Mouse (Mus musculus) induced T-regulatory cell, adult 2 months (primary cell): ENCODE data around the gene Naa25.

Source experiments
- DNase-seq: peaks from one replicate; pipeline ENCODE4 v3.0.0-alpha.2; 2012; ENCODE audit warnings: low read depth

Gene Naa25

DNA sequence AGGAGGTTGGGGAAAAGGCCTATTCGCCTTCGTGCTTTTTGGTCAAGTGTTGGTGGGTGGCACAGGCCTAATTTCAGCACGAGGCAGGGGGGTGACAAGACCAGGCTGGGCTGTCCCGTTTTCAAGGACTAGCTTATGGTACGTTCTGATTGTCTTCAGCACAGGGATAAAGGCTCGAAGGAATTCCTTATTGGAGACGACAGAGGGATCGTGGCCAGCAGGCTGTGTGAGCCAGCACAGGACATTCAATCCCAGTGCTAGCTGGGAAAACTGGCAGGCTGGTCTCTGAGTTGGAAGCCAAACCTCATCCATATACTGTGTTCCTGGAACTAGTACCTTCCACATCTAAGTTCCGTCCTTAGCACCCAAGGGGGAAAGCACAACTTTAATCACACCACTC lies 55.2 kb downstream of the Naa25 start:
- no peak for DNase-seq

DNA sequence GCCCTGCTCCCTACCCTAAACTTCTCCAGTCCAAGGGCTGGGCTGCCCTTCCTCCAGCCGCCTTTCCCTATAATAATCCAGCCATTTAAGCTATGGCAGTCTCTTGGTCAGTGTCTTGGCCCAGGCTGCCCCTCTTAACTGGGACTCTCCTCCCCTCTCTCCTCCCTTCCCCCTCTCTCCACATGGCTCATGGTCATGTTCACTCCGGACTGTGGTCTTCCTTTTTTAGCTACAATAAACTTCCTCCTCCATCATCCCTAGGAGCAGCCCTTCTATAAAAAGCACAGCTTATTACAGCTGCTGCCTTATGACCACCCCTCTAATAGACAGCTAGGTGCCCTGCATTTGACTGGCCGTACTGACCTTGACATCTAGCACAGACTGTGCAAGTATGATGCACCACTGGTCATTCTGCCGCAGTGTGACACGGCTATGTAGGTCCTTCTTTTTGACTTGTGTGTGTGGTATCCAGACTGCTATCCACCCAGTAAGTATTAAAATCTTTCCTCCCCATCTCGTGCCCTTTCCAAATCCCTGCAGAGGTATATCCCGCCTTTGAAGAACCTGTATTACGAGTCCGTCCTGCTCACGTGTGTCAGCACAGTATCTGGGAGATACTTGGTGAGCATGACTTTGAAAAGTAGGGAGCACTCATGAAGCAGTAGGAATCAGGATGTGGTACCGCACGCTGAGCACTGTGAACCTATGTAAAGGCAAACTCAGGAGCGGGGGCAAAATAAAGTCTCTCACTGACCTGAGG lies 56.2 kb downstream of the Naa25 start:
- DNase-seq: no peak

DNA sequence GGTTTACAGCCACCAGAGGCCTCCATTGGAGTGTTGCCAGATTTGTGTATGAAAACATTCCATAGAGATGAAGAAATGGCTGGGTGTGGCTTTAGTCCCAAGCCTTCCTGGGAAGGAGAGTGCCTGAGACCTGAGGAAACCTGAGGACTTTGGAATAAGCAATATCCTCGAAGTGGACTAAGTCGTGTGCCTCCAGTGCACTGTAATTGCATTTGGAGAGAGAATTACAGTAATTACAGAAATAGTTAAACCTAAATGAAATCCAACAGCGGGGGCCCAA lies 56.7 kb downstream of the Naa25 start:
- no peak for DNase-seq

DNA sequence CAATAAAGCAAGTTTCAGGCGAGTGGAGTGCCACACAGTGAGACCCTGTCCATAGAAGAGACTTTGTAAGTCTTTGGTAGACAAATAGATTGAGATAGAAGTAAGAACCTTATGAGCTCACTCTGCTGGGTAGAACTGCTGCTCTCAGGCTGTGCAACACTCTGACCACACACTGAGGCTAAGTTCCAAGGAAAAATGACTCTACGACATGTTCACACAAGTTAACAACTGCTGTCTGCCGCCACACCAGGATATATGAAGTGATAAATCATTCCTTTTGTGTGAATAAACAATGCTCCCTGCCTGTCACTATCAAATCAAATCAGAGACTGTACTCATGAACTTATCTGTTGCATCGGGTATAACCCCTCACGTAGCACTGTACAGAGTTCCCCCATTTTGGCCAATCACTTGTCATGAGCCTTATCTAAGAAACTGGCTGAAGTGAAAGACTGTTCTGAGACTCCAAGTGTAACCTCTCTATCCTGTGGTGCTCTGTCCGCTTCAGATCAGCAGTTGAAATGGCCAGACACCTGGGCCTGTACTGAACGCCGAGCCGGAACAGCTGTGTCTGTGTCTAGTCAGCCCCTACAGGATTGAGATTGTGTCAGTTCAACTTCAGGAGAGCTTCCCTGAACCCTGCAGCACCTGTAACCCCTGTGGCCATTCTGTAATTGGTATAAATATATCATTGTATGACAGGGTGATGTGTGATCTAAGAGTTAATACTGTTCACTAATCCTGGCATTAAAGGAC lies 58.0 kb downstream of the Naa25 start:
- DNase-seq: no peak

DNA sequence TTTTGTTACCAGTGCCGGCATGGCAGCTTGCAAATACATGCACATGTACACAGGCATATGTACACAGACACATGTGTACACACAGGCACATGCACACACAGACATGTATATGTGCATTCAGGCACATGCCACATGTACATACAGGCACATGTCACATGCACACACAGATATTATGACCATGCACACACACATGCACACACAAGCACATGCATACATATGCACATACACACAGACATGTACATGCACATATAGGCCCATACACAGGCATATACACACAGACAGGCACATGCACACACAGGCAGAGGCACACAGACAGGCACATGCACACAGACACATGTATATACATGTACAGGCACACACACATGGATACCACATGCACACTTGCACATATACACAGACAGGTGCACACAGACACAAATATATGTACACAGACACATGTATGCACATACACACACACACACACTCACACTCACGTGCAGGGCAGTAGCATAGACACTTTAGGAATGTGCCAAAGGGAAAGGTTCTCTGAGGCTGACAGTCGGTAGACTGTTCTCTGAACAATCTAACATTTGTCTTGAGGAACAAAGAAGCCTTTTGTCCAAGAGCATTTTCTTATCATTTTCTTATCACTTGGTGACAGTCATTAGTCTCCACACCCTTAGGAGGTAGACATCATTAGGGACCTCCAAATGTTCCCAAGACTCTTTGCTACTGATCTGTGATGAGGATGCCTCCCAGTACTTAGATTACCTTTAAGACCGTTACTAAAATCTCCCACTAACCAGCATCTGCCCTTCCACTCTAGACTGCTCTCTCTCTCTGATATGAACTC lies 63.8 kb downstream of the Naa25 start:
- no peak for DNase-seq

DNA sequence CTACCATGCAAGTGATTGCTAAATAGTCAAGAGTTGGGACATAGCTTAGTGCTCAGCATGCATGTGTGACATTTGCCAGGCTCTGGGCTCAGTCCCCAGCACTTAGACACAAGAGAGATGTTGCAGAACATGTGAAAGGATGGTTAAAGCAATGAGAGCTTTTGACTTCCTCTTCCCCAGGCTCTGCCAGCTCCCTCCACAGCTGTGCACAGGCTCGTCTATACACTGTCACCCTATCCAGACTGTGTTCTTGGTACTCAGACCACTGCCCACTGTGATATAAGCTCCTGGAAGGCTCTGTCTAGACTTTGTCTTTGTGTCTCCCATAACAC lies 64.4 kb downstream of the Naa25 start:
- no peak for DNase-seq

DNA sequence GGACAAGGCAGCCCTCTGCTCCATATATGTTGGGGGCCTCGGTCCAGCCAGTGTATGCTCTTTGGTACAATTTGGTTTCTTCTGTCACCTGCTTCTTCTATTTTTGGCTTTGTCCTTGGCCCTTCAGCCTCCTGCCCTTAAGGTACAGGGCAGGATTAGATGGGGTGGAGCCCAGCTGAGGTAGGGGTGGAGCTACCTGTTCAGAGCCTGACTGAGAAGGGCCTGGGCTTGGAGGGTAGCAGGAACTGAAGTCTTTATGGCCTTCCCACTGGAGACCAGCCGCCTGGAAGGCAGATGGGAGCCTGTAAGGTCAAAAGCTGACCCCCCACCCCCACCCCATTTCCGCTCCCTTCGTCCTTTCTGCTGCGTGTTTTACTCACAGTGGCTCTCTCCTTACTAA lies 65.2 kb downstream of the Naa25 start:
- no peak for DNase-seq

DNA sequence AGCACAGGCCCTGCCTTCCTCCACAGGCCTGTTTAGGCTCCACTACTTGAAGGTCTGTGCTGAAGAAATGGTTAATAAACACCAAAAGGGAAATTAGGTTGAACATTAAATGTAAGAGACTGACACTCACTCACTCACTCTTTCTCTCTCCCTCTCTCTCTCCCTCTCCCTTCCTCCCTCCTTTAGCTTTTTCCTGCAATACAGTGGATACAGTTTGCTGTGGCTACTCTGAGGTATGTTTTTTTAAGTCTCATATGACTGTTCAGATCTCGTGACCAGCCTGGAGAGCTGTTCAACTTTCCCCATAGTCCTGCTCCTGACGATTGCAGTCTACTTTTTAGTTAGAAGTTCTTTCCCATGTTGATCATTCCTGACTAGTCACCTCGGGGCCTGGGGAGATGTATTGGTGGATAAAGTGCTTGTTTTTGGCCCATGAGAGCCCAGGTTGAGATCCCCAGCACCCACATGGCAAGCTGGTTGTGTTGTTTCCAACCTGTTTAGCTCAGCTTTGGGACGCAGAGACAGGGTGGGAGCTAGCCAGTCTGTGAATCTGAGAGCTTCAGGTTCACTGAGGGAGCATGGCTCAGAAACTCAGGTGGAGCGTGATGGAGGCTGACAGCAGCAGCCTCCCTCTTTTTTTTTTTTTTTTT lies 66.0 kb downstream of the Naa25 start:
- no peak for DNase-seq

DNA sequence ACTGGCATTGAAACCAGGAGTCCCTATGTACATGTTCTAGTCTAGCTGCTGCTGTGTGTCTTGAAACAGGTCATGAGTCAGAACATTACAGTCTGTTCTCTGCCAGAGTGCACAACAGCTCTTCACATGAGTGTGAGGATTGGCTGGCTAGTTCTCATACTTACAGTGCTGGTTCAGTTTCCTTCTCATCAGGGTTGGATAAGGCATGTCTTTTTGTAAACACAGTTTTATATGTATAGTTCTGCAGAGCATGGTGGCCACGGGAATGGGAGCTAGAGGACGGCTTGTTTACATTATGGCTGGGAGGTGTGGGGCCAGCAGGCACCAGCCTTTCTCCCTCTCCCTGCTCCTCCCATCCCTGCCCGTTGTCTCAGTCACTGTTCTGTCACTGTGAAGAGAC lies 71.8 kb downstream of the Naa25 start:
- no peak for DNase-seq

DNA sequence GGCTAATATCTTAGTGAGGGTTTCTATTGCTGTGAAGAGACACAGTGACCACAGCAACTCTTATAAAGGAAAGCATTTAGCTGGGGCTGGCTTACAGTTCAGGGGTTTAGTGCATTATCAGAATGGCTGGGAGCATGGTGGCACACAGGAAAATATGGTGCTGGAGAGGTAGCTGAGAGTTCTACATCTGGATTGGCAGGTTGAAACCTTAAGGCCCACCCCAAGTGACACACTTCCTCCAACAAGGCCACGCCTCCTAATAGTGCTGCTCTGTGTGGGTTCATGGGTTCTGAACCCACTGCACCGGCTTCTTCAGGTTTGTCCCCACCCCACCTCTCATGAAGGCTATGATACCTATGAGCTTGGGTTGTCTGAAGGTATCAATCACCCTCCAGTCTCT lies 74.7 kb downstream of the Naa25 start:
- DNase-seq: no peak

DNA sequence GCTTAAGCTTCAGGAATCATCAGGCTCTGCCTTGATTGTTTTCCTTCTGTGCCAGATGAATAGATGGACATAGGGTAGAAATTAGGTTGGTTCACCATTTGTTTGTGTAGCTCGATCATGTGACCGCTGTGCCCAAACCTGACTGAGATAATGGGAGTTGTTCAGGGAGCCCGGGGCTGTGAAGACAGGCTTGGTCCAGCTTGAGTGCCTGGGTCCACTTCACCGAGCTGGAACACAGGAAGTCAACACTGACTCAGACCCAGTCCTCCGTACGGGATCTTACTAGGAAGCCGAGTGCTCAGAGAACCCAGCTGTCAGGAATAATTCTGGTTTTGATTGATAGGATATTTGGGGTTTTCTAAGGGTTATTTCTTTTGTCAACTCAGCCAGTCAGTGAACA lies 76.9 kb downstream of the Naa25 start:
- no peak for DNase-seq

DNA sequence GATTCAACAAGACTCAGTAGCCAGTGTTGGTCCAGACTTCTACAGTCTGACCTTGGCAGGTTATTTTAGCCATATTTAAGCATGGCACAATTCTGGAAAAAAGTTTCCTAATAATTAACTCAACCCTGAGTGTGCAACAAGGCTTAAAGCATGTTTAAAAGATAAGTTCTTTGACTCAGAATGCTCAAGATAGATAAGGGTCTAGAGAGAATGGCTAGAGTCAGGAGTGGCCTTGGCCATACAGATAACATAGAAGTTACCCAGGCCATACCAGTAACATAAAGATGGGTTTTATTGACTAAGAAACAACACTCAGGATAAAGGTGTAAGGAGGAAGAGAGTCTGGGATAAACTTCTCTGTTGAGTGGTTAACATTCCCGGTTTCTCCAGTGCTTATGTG lies 78.3 kb downstream of the Naa25 start:
- no peak for DNase-seq

DNA sequence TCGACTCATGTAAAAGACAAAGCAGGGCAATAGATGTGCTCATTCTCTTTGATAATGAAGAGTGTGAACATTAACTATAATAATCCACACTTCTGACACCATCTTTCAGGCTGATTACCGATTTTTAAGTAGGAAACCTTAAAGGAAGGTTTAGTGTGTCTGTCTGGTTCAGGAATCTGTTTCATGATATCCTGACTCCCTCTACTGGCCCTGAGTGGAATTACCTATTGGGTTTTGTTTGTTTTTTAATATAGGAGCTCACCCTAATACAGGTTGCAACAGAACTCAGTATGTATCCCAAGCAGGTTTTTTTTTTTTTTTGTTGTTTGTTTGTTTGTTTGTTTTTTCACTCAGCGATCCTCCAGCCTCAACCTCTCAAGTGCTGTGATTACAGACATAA lies 79.9 kb downstream of the Naa25 start:
- DNase-seq: peak; percentile 86

DNA sequence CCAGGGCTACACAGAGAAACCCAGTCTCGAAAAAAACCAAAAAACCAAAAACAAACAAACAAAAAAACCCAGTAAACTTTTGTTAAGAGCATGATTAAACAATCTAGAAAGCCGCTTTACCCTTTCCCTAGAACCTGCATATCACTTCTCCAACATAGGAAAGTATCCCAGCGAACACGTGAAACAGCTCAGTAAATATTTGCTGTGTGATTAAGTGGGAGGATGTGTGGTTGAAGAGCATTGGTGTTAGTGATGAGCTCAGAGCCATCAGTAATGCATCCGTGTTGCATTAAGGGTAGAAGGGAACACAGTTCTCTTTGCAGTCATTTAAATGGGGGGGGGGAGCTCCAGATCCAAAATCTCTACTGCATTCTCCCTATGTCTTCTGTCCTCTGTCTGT lies 87.1 kb downstream of the Naa25 start:
- no peak for DNase-seq

DNA sequence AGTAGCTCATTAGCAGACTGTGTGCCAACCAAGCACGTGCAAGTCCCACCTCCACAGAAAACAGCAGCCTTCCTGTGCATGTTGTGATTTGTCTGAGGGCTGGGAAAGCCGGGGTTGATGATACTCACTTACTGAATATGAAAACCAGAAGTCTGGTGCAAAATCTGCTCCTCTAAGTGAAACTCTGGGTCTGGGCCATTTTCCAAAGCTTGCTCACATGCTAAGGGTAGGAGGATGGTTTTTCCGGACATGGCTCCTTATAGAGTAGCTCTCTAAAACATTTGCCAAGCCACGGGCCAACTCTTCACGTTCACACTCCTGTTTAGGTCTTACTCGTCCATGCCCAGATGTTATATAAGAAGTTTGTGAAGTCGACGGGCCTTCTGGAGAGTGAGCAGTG lies 95.6 kb downstream of the Naa25 start:
- no peak for DNase-seq
